Comparison of ENCODE assay signal across 8 mouse cellular contexts in genomic region chr17:24737135-24737810, GRCm38 (mm10). TPM values are rescaled to one million over a fixed set of nuclear protein-coding genes. Genes with fewer than 3 reads are reported as not detected.
DNase-seq lines count a peak whose midpoint lies in the region; ATAC-seq and TF ChIP-seq lines count a peak whose summit lies in the region.

No protein-coding gene starts in this region.

- peaks cover 23% of the 10 kb centered on the region for H3K4me1 ChIP-seq in heart, embryonic 12.5 days (replicated peaks)
- peaks cover 23% of the 10 kb centered on the region for H3K4me1 ChIP-seq in embryonic facial prominence, embryonic 10.5 days
- peaks cover 17% of the 10 kb centered on the region for H3K4me1 ChIP-seq in kidney, adult 2 months (ENCODE audit: control insufficient read depth, insufficient read depth, low read length)
- H3K4me1 ChIP-seq in midbrain, embryonic 10.5 days: peaks cover 22% of the 10 kb centered on the region

- no peak for TF ChIP-seq POLR2A in kidney, adult 2 months (IDR thresholded peaks at IDR 0.05; ENCODE audit: low read depth, low read length)

- H3K9ac ChIP-seq in heart, embryonic 12.5 days: peak overlapping the region; percentile 82

- intact Hi-C loops in left cerebral cortex, postnatal 14 days (cut with DNase I): no loop called here

- WGBS in heart, embryonic 12.5 days: 26% methylated on average over 8 of the region's 8 CpGs
- 24% methylated on average over 8 of the region's 8 CpGs for WGBS in embryonic facial prominence, embryonic 10.5 days
- 15% methylated on average over 8 of the region's 8 CpGs for WGBS in kidney, adult 2 months
- 32% methylated on average over 8 of the region's 8 CpGs for WGBS in midbrain, embryonic 10.5 days

- no peaks in the 10 kb centered on the region for H3K27me3 ChIP-seq in heart, embryonic 12.5 days (replicated peaks)
- H3K27me3 ChIP-seq in embryonic facial prominence, embryonic 10.5 days (replicated peaks; ENCODE audit: low read depth, poor library complexity, severe bottlenecking): peaks cover 10% of the 10 kb centered on the region; the same call in 1 of the 2 replicates
- no peaks in the 10 kb centered on the region for H3K27me3 ChIP-seq in kidney, adult 2 months (replicated peaks; ENCODE audit: control insufficient read depth, insufficient read depth, low read length)
- no peaks in the 10 kb centered on the region for H3K27me3 ChIP-seq in midbrain, embryonic 10.5 days (ENCODE audit: low read depth, poor library complexity, severe bottlenecking)

- DNase-seq in heart, postnatal 4 days: no peak
- DNase-seq in embryonic facial prominence, embryonic 10.5 days (ENCODE audit: low spot score): no peak
- DNase-seq in kidney, adult 2 months: peak; percentile 82
- no peak for DNase-seq in midbrain, embryonic 10.5 days (ENCODE audit: low spot score)
- no peak for DNase-seq in left cerebral cortex, postnatal 14 days (ENCODE audit: low spot score in 2 of 2)
- DNase-seq in cerebellum, adult 9-10 months: no peak
- DNase-seq in retina, postnatal 1 day: no peak

- peak overlapping the region; percentile 69 for H3K4me3 ChIP-seq in heart, embryonic 12.5 days
- H3K4me3 ChIP-seq in embryonic facial prominence, embryonic 10.5 days: peak overlapping the region; percentile 79
- H3K4me3 ChIP-seq in kidney, adult 2 months (ENCODE audit: insufficient read depth, low read depth, low read length): peak overlapping the region; percentile 75
- peak overlapping the region; percentile 57 for H3K4me3 ChIP-seq in midbrain, embryonic 10.5 days

- H3K9me3 ChIP-seq in heart, embryonic 12.5 days (replicated peaks): no peaks in the 10 kb centered on the region
- no peaks in the 10 kb centered on the region for H3K9me3 ChIP-seq in embryonic facial prominence, embryonic 10.5 days
- H3K9me3 ChIP-seq in midbrain, embryonic 10.5 days (replicated peaks): no peaks in the 10 kb centered on the region

- TF ChIP-seq CTCF in kidney, adult 2 months (conservative IDR thresholded peaks at IDR 0.05; ENCODE audit: insufficient read depth, insufficient read length, low read depth, low read length): peak; percentile 44

- no peak for ATAC-seq in heart, embryonic 12.5 days (ENCODE audit: insufficient number of reproducible peaks, low FRiP score)

- no peak overlapping the region for H3K27ac ChIP-seq in heart, embryonic 12.5 days (ENCODE audit: poor library complexity, severe bottlenecking)
- H3K27ac ChIP-seq in embryonic facial prominence, embryonic 10.5 days (replicated peaks): peak overlapping the region; percentile 82; the same call in 1 of the 2 replicates
- H3K27ac ChIP-seq in kidney, adult 2 months (ENCODE audit: insufficient read depth, low read depth, low read length): peak overlapping the region; percentile 37
- H3K27ac ChIP-seq in midbrain, embryonic 10.5 days (replicated peaks): no peak overlapping the region

- peak overlapping the region; percentile 79 for H3K4me2 ChIP-seq in heart, embryonic 12.5 days

- H3K36me3 ChIP-seq in heart, embryonic 12.5 days: peaks cover 16% of the 10 kb centered on the region; the same call in 1 of the 2 replicates
- peaks cover 16% of the 10 kb centered on the region for H3K36me3 ChIP-seq in embryonic facial prominence, embryonic 10.5 days (replicated peaks)
- no peaks in the 10 kb centered on the region for H3K36me3 ChIP-seq in kidney, adult 2 months (ENCODE audit: control insufficient read depth, insufficient read depth, low read length)
- 0 out of 2 replicates have a peak, but pooled peaks cover 6% of the 10 kb centered on the region for H3K36me3 ChIP-seq in midbrain, embryonic 10.5 days

RNA-seq across cellular contexts. Expression of gene Msrb1, which starts 0.8 kb away (rescaled TPM):
- 17.3 and 18.2 TPM in 2 replicates for polyA plus RNA-seq in heart, embryonic 12.5 days (2016; fragmentation: Nextera tagmentation; extraction: Ambion mirVana)
- 10 to 100 TPM; 74.4 to 83.3 TPM for total RNA-seq in heart, postnatal 4 days (2021)
- polyA plus RNA-seq in embryonic facial prominence, embryonic 10.5 days (2016; fragmentation: Nextera tagmentation; extraction: Ambion mirVana): 21.6 and 24.6 TPM in 2 replicates
- 169 and 209 TPM in 2 replicates for polyA plus RNA-seq in kidney, adult 2 months (2012; rRNA removed)
- 19.2 and 20.5 TPM in 2 replicates for polyA plus RNA-seq in midbrain, embryonic 10.5 days (2016; fragmentation: Nextera tagmentation; extraction: Ambion mirVana)
- total RNA-seq in left cerebral cortex, postnatal 14 days (2021): 10 to 100 TPM; 38.4 to 38.7 TPM

RNA-seq across cellular contexts. Expression of gene Rpl3l, which starts 9.7 kb away (rescaled TPM):
- 0.34 and 0.76 TPM in 2 replicates for polyA plus RNA-seq in heart, embryonic 12.5 days (2016; fragmentation: Nextera tagmentation; extraction: Ambion mirVana)
- total RNA-seq in heart, postnatal 4 days (2021): 10 to 100 TPM; 19.5 TPM
- not detected in 2 replicates for polyA plus RNA-seq in embryonic facial prominence, embryonic 10.5 days (2016; fragmentation: Nextera tagmentation; extraction: Ambion mirVana)
- 0.38 and 4.7 TPM in 2 replicates for polyA plus RNA-seq in kidney, adult 2 months (2012; rRNA removed)
- not detected in 2 replicates for polyA plus RNA-seq in midbrain, embryonic 10.5 days (2016; fragmentation: Nextera tagmentation; extraction: Ambion mirVana)
- total RNA-seq in left cerebral cortex, postnatal 14 days (2021): under 1 TPM; 0.35 to 0.38 TPM

RNA-seq across cellular contexts. Expression of gene Ndufb10, which starts 13.0 kb away (rescaled TPM):
- 351 and 363 TPM in 2 replicates for polyA plus RNA-seq in heart, embryonic 12.5 days (2016; fragmentation: Nextera tagmentation; extraction: Ambion mirVana)
- 100 to 1,000 TPM; 684 to 725 TPM for total RNA-seq in heart, postnatal 4 days (2021)
- polyA plus RNA-seq in embryonic facial prominence, embryonic 10.5 days (2016; fragmentation: Nextera tagmentation; extraction: Ambion mirVana): 193 and 199 TPM in 2 replicates
- 626 and 656 TPM in 2 replicates for polyA plus RNA-seq in kidney, adult 2 months (2012; rRNA removed)
- polyA plus RNA-seq in midbrain, embryonic 10.5 days (2016; fragmentation: Nextera tagmentation; extraction: Ambion mirVana): 206 and 214 TPM in 2 replicates
- 100 to 1,000 TPM; 184 to 189 TPM for total RNA-seq in left cerebral cortex, postnatal 14 days (2021)

RNA-seq across cellular contexts. Expression of gene Hs3st6, which starts 15.5 kb away (rescaled TPM):
- polyA plus RNA-seq in heart, embryonic 12.5 days (2016; fragmentation: Nextera tagmentation; extraction: Ambion mirVana): 0.72 TPM in 1 of 2 replicates, not detected in the other
- under 1 TPM in 1 of 2 experiments, not detected in 1; 0.20 TPM for total RNA-seq in heart, postnatal 4 days (2021)
- polyA plus RNA-seq in embryonic facial prominence, embryonic 10.5 days (2016; fragmentation: Nextera tagmentation; extraction: Ambion mirVana): 1.3 and 2.3 TPM in 2 replicates
- polyA plus RNA-seq in kidney, adult 2 months (2012; rRNA removed): 7.4 and 11.9 TPM in 2 replicates
- polyA plus RNA-seq in midbrain, embryonic 10.5 days (2016; fragmentation: Nextera tagmentation; extraction: Ambion mirVana): 0.43 and 0.51 TPM in 2 replicates
- under 1 TPM; 0.31 to 0.59 TPM for total RNA-seq in left cerebral cortex, postnatal 14 days (2021)

RNA-seq across cellular contexts. Expression of gene Rps2, which starts 19.4 kb away (rescaled TPM):
- 810 and 828 TPM in 2 replicates for polyA plus RNA-seq in heart, embryonic 12.5 days (2016; fragmentation: Nextera tagmentation; extraction: Ambion mirVana)
- 100 to 1,000 TPM; 734 to 782 TPM for total RNA-seq in heart, postnatal 4 days (2021)
- polyA plus RNA-seq in embryonic facial prominence, embryonic 10.5 days (2016; fragmentation: Nextera tagmentation; extraction: Ambion mirVana): 1,693 and 1,819 TPM in 2 replicates
- polyA plus RNA-seq in kidney, adult 2 months (2012; rRNA removed): 2,444 and 2,611 TPM in 2 replicates
- 1,457 and 1,841 TPM in 2 replicates for polyA plus RNA-seq in midbrain, embryonic 10.5 days (2016; fragmentation: Nextera tagmentation; extraction: Ambion mirVana)
- 100 to 1,000 TPM; 492 to 494 TPM for total RNA-seq in left cerebral cortex, postnatal 14 days (2021)

Comparison
In these comparisons a context has a peak if more than half of its experiments do, and no peak if none do; other contexts are left out.
1. H3K27ac ChIP-seq: peak in embryonic facial prominence, embryonic 10.5 days (single experiment) and kidney, adult 2 months (single experiment); none in heart, embryonic 12.5 days (single experiment) and midbrain, embryonic 10.5 days (single experiment).
2. Peak in every context shown above with its lines, with median percentiles within 50 percentile points of each other: H3K4me3 ChIP-seq.